Mouse (Mus musculus): ENCODE measurements around the gene Ston1.

Ston1 gene

GRCm38 (mm10) chr17:88625350-88625749, 27.9 kb downstream of the Ston1 start:
- DNase-seq (ENCODE audit: low read depth in 2 of 2, low spot score in 2 of 2) = no peak

- DNase-seq (ENCODE audit: low read depth in 2 of 2, low spot score in 2 of 2) = no peak
Measured at GRCm38 (mm10) chr17:88625931-88626330, 28.4 kb downstream of the Ston1 start.

- DNase-seq (ENCODE audit: low read depth in 2 of 2, low spot score in 2 of 2) = no peak
Measured at GRCm38 (mm10) chr17:88626347-88626811, 28.9 kb downstream of the Ston1 start.

GRCm38 (mm10) chr17:88627150-88627549, 29.7 kb downstream of the Ston1 start:
- DNase-seq (ENCODE audit: low read depth in 2 of 2, low spot score in 2 of 2) = no peak

GRCm38 (mm10) chr17:88628676-88629380, 31.3 kb downstream of the Ston1 start:
- DNase-seq (ENCODE audit: low read depth in 2 of 2, low spot score in 2 of 2) = no peak

- DNase-seq (ENCODE audit: low read depth in 2 of 2, low spot score in 2 of 2) = no peak
Measured at GRCm38 (mm10) chr17:88629381-88629759, 31.9 kb downstream of the Ston1 start.

GRCm38 (mm10) chr17:88629931-88630553, 32.6 kb downstream of the Ston1 start:
- DNase-seq (ENCODE audit: low read depth in 2 of 2, low spot score in 2 of 2) = no peak

- DNase-seq (ENCODE audit: low read depth in 2 of 2, low spot score in 2 of 2) = no peak
Measured at GRCm38 (mm10) chr17:88630554-88630948, 33.1 kb downstream of the Ston1 start.

- no peak for DNase-seq (ENCODE audit: low read depth in 2 of 2, low spot score in 2 of 2)
Measured at GRCm38 (mm10) chr17:88632631-88633030, 35.1 kb downstream of the Ston1 start.

DNA sequence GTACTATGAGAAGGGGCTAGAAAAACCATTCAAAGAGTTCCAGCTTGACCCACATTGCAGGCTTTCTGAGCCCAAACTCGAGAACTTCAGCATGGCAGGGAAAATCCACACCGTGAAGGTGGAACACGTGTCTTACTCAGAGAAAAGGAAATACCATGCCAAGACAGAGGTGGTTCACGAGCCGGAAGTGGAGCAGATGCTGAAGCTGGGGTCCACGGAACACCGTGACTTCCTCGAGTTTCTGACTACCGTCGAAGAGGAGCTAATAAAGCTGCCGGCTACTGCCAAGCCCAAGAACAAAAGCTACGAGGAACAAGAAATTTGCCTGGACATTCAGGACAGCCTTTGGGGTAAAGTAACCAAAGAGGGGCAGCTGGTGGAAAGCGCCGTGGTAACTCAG, 38.6 kb downstream of the Ston1 start:
- no peak for DNase-seq (ENCODE audit: low read depth in 2 of 2, low spot score in 2 of 2)

DNA sequence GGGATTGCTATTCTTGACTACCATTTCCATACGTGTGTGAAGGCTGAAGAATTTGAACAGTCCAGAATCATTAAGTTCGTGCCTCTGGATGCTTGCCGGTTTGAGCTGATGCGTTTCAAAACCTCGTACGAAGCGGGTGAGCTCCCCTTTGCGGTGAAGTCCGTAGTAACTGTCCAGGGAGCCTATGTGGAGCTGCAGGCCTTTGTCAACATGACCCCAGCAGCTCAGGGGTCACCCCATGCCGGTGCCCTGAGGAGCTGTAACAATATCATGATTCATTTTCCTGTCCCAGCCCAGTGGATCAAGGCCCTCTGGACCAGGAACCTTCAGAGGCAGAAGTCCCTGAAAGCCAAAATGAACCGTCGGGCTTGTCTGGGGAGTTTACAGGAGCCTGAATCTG, 39.1 kb downstream of the Ston1 start:
- no peak for DNase-seq (ENCODE audit: low read depth in 2 of 2, low spot score in 2 of 2)

- peak; percentile 41 to 53 for DNase-seq (ENCODE audit: low read depth in 2 of 2, low spot score in 2 of 2)
Measured at GRCm38 (mm10) chr17:88641012-88641411, 43.5 kb downstream of the Ston1 start.

- no peak for DNase-seq (ENCODE audit: low read depth in 2 of 2, low spot score in 2 of 2)
Measured at GRCm38 (mm10) chr17:88641836-88642235, 44.4 kb downstream of the Ston1 start.

GRCm38 (mm10) chr17:88644876-88645275, 47.4 kb downstream of the Ston1 start:
- no peak for DNase-seq (ENCODE audit: low read depth in 2 of 2, low spot score in 2 of 2)

GRCm38 (mm10) chr17:88645299-88645698, 47.8 kb downstream of the Ston1 start:
- no peak for DNase-seq (ENCODE audit: low read depth in 2 of 2, low spot score in 2 of 2)

GRCm38 (mm10) chr17:88647149-88647548, 49.7 kb downstream of the Ston1 start:
- DNase-seq (ENCODE audit: low read depth in 2 of 2, low spot score in 2 of 2) = no peak

GRCm38 (mm10) chr17:88652010-88652409, 54.5 kb downstream of the Ston1 start:
- peak; percentile 34 to 58 for DNase-seq (ENCODE audit: low read depth in 2 of 2, low spot score in 2 of 2)

DNA sequence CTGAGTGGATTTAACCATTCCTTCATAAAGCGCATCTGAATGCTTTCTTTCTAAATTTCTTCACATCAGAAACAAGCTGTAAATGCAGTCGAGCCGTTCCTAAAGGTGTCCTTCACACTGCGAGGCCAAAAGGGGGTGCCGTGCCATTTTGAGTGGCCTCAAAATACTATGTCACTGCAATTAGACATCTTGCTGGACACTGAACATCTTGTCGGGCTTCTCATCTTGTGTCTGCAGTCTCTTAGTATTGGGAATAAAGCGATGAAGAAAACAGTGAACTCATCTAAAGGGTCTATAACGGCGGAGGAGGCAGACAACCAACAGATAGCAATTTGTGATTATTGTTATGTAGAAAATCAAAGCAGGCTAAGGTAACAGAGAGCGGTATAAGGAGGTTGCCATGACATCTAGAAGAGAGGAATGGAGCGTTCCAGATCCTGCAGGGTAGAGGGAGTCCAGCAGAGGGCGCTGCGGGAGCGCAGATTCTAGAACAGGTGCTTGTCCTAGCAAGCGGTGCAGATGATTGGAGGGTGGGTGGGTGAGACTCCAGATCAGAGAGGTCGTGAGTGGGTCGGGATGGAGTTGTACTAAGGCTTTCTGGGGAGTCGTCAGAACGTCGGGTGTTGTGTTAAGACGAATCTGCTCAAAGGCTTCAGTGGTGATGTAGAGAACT, 55.4 kb downstream of the Ston1 start:
- peak; percentile 59 to 68 for DNase-seq (ENCODE audit: low read depth in 2 of 2, low spot score in 2 of 2)

- DNase-seq (ENCODE audit: low read depth in 2 of 2, low spot score in 2 of 2) = no peak
Measured at GRCm38 (mm10) chr17:88653375-88653769, 55.9 kb downstream of the Ston1 start.

- no peak for DNase-seq (ENCODE audit: low read depth in 2 of 2, low spot score in 2 of 2)
Measured at GRCm38 (mm10) chr17:88658510-88658909, 61.0 kb downstream of the Ston1 start.

GRCm38 (mm10) chr17:88666076-88666475, 68.6 kb downstream of the Ston1 start:
- DNase-seq (ENCODE audit: low read depth in 2 of 2, low spot score in 2 of 2) = no peak

- DNase-seq (ENCODE audit: low read depth in 2 of 2, low spot score in 2 of 2) = peak; percentile 4 to 17
Measured at GRCm38 (mm10) chr17:88668452-88668851, 71.0 kb downstream of the Ston1 start, which contains the start of gene Gtf2a1l. Gene Gtf2a1l, plus strand, starts transcription at chr17:88668660.

All from CD8-positive naive resting alpha-beta T cell, adult 2 months (primary cell).